Mouse (Mus musculus) cortical plate, adult 2 months (tissue): ENCODE data around the gene Vav2.

Source experiments
- CTCF ChIP-seq: fragments of 200-500 bp; IDR thresholded peaks from 2 replicates; pipeline ENCODE4 v1.5.1; 2011; ENCODE audit warnings: mild to moderate bottlenecking, control low read depth, low read length; ENCODE audit not compliant: insufficient read depth; ENCODE audit errors: extremely low read depth
- POLR2A ChIP-seq: fragments of 200-500 bp; IDR thresholded peaks from 2 replicates; pipeline ENCODE4 v1.6.1; 2011; ENCODE audit warnings: mild to moderate bottlenecking, low read length, control low read depth; ENCODE audit not compliant: insufficient read depth; ENCODE audit errors: extremely low read depth

DNA sequence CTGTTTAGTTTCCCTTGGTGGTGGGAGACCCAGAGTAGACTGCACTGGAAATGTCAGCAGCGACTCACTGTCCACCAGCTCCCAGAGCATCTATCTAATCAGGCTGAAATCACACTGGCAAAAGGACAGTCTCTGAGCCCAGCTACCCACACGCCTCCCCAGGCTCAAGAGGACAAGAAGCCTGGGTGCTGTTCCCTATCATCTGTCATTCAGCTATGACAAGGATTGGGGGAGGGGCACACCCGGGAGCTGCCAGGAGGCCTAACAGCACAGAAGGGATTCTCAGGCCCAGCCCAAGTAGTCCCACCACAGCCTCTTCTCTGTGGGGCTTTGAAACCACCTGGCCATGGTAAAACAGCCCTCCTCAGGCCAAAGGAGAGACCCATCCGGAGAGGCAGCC, 36.1 kb downstream of the Vav2 start:
- TF ChIP-seq POLR2A (no peak), CTCF (no peak)
